Mouse (Mus musculus) adrenal gland, adult (tissue): ENCODE data around the gene Arhgef1.

ENCODE experiments used
- DNase-seq, 2 experiments: peaks; one replicate each; pipeline ENCODE4 v3.0.0; 2022 to 2023; ENCODE audit warnings: low spot score in 1 of 2; ENCODE audit not compliant: inconsistent age in 2 of 2

Arhgef1 gene

DNA sequence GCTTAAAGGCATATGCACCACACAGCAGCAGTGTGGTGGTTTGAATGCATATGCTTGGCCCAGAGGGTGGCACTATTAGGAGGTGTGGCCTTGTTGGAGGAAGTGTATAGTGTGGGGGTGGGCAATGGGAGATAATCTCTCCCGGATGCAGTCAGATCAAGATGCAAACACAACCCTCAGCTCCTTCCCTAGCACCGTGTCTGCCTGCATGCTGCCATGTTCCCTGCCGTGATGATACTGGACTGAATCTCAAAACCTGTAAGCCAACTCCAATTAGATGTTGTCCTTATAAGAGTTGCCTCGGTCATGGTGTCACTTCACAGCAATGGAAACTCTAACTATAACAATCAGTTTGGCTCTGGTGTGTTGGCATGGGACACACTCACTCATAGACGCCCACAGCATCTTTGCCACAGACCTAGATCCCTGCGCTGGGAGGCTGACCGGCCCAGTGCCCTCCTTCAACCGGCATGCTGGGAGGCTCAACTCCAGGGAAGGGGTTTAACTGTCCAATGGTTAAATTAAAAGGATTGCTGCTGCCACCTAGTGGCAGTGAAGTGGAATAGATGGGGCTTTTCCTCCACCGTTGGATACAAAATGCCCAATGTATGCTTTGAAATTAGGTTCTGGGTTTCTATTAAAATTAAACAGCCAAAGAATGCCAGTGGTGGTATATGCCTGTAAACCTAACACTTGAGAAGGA lies 72.3 kb downstream of the Arhgef1 start:
- peak in 1 of 2 experiments; percentile 74 for DNase-seq
